Mouse (Mus musculus) cerebellum, adult 2 months (tissue): ENCODE data around the gene Tmod1.

ENCODE experiments used
- CTCF ChIP-seq: fragments of 200-500 bp; IDR thresholded peaks from 2 replicates; pipeline ENCODE4 v1.5.1; 2011; ENCODE audit warnings: low read depth, mild to moderate bottlenecking, control low read depth, low read length, moderate library complexity, borderline replicate concordance; ENCODE audit not compliant: insufficient read depth
- POLR2A ChIP-seq: fragments of 200-500 bp; IDR thresholded peaks from 2 replicates; pipeline ENCODE4 v1.6.1; 2011; ENCODE audit warnings: low read length, control low read depth, borderline replicate concordance; ENCODE audit not compliant: insufficient read depth

GRCm38 (mm10) chr4:46094916-46095825, 56.4 kb downstream of the Tmod1 start:
- no peak for TF ChIP-seq CTCF
- TF ChIP-seq POLR2A: no peak
